Mouse (Mus musculus) left cerebral cortex, postnatal 36 days (tissue): ENCODE results near the gene Skor1. TPM values are rescaled to one million over a fixed set of nuclear protein-coding genes. Genes with fewer than 3 reads are reported as not detected.

Experiments
- DNase-seq, 2 experiments: peaks; one replicate each; pipeline ENCODE4 v3.0.0; 2021 to 2022; ENCODE audit warnings: low spot score in 2 of 2, mixed read lengths in 1 of 2
- intact Hi-C: fragments of 180-260 bp; cut with DNase I; formaldehyde crosslinking; loops from one replicate; pipeline ENCODE4 v1.15.1; 2025
- total RNA-seq, 2 experiments: library from RNA; stranded (reverse); gene quantifications; 2 replicates each; pipeline ENCODE4 v1.2.3; 2021

Gene Skor1
- total RNA-seq, result under 1 TPM; 0.18 to 0.22 TPM

DNA sequence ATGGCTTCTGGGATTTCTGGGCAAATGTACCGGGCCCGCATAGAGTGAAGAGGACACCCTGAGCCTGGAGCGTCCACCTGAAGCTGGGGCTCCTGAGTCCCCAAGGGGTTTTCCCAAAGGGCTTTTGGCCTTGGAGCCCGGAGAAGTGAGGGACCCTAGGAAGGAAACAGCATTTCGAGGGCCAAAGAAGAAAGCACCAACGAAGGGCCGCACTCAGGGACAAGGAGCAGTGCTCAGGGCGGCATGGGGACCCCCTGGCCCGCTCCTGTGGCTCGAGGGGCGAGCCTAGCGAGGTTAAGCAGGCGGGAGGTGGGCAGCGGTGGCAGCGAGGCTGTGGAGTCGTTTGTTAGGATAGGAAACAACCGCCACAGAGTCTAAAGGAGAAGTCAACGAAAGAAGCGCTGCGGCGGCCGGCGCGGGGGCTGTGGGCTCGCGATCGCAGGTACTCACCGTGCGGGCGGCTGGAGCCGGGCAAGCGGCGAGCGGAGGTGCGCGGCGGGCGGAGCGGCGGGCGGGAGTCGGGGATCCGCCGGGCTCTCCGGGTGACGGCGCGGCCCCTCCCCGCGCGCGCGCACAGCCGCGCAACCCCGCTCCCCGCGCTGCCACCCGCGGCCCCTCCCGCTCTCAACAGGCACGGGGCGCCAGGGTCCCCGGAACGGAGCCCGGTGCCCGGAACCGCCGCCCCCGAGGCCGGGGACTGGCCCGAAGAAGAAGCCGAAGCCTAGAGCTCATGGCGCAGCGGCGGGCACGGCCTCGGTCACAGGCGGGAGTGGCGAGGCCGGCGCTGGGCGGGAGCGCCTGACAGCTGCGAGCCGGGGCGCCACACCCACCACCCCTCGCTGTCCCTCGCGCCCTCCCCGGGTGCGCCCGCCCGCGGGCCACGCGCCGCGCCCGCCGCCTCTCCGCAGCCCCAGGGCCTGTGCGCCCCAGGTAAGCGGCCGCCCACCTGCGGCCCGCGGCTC is at the start of gene Skor1:
Skor1 (minus strand) TSS at position 552 of the 962 bp plus-strand sequence.
- intact Hi-C loops, result loop anchor here (5.0 kb wide), 1 partner anchor 364 kb away; no protein-coding TSS in a partner anchor
- no peak for DNase-seq

GRCm38 (mm10) chr9:63197252-63197651 is 48.5 kb upstream of the Skor1 start:
- intact Hi-C loops, result no loop called here
- DNase-seq, result no peak

GRCm38 (mm10) chr9:63196114-63196682 is 47.4 kb upstream of the Skor1 start:
- no peak for DNase-seq
- intact Hi-C loops, result no loop called here

DNA sequence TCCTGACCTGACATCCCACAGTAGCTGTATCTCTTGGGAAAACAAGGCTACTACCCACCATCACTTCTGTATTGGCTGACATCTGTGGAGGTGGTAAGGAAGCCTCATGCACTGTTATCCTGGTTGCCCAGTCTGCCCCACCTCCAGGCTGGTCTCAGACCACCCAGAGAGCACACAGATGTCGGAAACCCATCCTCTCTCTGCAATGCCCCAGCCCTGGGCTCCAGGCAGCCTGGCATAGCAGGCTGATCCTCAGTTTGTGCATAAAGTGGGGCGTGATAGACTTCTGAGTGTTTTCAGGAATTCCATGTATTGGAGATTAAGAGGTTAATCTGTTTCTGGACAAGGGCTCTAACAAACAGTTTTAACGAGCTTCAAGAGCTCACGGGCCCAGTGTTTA is 46.8 kb upstream of the Skor1 start:
- DNase-seq, result no peak
- intact Hi-C loops, result no loop called here

DNA sequence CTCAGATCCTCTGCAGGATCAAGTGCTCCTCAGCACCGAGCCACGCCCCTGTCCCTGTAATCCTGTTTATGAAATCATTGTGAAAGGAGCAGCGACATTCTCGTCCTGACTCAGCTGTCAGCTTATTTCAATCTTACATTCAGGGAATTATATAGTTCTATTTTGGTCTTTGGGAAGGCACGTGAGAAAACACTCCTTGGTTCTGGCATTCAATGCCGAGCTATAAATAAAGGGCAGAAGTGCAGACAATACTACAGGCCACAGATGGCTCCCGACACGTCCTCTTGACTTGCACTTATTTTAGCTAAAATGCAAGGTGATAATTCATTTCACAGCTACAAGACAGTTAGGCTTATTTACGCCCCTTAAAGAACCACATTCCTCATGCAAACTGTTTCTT is 46.0 kb upstream of the Skor1 start:
- DNase-seq, result no peak
- intact Hi-C loops, result no loop called here

GRCm38 (mm10) chr9:63192809-63193208 is 44.0 kb upstream of the Skor1 start:
- no peak for DNase-seq
- intact Hi-C loops, result no loop called here

DNA sequence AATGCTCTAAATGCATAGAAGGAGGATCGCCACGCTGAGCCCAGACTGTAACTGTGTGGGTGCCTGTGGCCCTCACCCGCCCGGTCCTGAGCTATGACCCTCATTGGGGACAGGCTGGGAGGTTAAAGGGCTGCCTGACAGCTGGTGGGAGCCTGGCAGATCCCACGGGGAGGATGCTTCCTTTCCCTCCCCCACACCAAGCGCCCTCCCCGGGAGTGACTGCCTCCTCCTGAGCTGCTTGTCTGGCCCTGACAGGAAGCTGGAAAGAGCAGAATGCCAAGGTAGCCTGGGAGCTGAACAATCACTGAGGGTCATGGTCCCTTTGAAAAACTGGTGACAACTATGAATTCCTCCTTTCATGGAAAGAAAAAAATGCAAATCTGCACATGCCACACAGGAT is 38.5 kb upstream of the Skor1 start:
- intact Hi-C loops, result no loop called here
- DNase-seq, result no peak

- no peak for DNase-seq
- intact Hi-C loops, result no loop called here
Measured at GRCm38 (mm10) chr9:63185249-63185648, 36.5 kb upstream of the Skor1 start.

DNA sequence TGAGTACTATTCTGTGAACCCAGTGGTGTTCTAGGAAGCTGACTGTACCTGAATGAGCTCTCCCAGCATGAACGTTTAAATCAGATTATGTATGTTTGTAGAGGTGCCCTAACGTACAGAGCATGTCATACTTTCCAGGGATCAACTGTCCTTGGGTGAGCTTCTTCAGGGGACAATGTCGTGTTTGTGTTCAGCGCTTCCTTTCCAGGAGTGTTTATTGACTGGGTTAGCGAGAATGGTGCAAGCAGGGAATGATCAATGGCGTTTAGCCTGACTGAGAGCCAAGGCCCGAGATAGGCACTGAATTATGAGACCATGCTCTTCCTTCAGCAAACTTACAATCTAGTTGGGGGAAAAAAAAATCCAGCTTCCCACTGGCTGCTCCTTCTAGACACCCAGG is 35.1 kb upstream of the Skor1 start:
- no peak for DNase-seq
- intact Hi-C loops, result no loop called here

- DNase-seq, result no peak
- intact Hi-C loops, result no loop called here
Measured at GRCm38 (mm10) chr9:63182306-63182960, 33.7 kb upstream of the Skor1 start.

- DNase-seq, result no peak
- intact Hi-C loops, result no loop called here
Measured at GRCm38 (mm10) chr9:63181337-63182178, 32.8 kb upstream of the Skor1 start.

DNA sequence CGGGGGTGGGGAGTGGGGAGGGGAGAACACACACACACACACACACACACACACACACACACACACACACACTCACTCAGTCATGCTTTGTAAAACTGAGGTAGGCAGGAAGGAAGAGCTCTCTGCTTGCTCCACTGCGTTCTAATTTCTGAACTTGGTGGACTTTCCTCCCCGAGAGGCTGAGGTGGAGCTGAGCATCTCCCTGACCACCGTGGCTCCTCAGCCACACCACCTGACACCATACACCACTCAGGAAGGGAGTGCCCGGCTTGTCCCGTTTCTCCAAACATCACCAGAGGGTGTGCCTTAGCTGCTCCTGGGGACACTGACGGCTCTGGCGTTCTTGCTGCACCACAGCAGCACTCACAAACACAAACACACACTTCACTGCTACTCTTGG is 29.5 kb upstream of the Skor1 start:
- DNase-seq, result no peak
- intact Hi-C loops, result no loop called here

DNA sequence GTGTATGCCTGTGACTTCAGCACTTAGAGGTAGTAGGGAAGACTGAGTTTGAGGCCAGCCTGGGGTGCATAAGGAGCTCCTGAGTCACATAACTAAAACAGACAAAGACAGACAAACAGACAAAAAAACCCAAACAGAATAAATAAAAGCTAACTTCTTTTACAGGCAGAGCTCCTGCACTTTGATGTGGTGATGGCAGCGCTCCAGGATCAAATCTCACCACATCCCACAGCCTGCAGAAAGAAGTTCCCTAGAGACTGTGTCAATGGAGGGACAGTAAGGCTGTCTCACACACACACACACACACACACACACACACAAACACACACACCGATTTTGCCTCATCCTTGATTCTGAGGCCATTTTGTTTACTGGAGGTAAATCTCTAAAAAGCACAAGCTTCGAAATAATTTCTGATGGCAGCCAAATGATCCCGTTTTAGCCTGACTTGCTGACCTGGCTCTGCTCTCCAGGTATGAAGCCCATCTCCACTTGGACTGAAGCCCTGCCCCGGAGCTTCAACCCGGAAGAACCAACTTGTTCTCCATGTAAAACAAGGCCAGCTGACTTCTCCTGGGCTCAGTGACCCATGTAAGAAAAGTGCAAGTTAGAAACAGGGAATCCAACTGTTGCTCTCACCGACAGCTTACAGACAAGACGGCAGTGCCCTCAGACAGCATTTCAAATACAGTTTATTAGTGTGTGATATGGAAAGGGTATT is 25.4 kb upstream of the Skor1 start:
- intact Hi-C loops, result no loop called here

DNA sequence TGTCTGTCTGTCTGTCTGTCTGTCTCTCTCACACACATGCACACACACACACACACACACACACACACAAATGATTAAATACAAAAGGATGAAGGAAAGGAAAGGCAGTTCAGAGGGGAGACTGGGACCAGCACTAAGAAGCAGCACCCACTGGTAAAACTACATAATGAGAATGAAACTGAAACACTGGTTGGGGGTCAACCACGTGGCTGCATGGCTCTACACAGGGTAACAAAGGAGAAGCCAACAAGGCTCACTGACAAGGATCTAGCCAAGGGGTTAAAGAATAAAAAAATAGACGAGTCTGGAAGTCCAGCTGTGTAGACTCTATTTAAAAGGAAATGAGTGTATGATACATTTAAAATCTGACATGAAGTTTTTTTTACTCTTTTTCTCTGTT is 23.2 kb upstream of the Skor1 start:
- intact Hi-C loops, result no loop called here

More for the DNA sequence above, 25.4 kb upstream of the Skor1 start:
- DNase-seq, result no peak

GRCm38 (mm10) chr9:63169127-63169526 is 20.4 kb upstream of the Skor1 start:
- DNase-seq, result no peak
- intact Hi-C loops, result no loop called here

More for the DNA sequence above, 23.2 kb upstream of the Skor1 start:
- no peak for DNase-seq

GRCm38 (mm10) chr9:63165070-63165469 is 16.3 kb upstream of the Skor1 start:
- intact Hi-C loops, result no loop called here

GRCm38 (mm10) chr9:63163756-63164155 is 15.0 kb upstream of the Skor1 start:
- no peak for DNase-seq
- intact Hi-C loops, result no loop called here

More at GRCm38 (mm10) chr9:63165070-63165469, 16.3 kb upstream of the Skor1 start:
- no peak for DNase-seq

DNA sequence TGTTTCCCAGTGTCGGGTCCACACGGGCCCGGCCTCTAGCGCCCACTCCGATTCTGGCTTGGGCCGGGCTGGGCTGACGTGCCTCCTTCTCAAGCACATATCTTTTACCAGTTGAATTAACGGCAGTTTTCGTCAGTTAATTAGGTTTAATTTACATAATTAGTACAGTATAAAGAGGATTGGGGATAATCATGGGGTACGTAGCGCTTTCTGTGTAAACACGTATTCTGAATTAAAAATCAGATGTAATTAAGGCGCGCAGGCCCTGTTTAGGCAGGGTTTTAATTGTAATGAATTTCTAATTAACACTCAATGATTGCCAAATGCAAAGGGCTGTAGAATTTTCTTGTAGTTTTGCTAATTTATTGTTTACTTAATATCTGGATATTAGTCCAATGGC is 3.2 kb upstream of the Skor1 start:
- no peak for DNase-seq
- intact Hi-C loops, result no loop called here
